In the genomic region with DNA sequence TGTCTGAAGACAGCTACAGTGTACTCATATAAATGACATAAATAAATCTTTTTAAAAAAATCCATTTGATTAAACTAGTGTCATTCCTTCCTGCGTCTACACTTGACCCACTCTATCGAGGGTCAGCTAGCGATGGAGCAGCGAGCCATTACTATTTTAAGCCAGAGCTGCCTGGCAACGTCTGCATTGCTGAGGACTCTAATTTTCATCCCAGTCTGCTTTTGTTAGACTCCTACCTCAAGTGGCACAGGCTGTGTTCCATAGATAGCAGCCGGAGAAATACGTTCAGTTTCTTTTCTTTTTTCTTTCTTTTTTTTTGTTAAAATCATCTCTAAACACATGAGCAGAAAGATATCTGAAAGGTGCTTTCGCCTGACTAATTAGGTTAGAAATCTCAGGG, we compare ENCODE assay signal across 20 mouse cellular contexts.
DNase-seq lines count a peak whose midpoint lies in the region; ATAC-seq lines count a peak whose summit lies in the region.
"Had no signal": no experiment of that assay in that cellular context is flagged by ENCODE, and none has a peak within 500 bp of the region (broad histone marks: within the 10 kb centered on the region; RNA-seq: fewer than 3 reads in every experiment).

No protein-coding gene starts in this region.

- intact Hi-C loops in heart, postnatal 14 days (cut with DNase I) = no loop called here

- H3K27ac ChIP-seq in heart, embryonic 10.5 days = peak overlapping the region; percentile 37; the same call in 1 of the 2 replicates
- peak overlapping the region; percentile 57 for H3K27ac ChIP-seq in heart, embryonic 12.5 days (ENCODE audit: poor library complexity, severe bottlenecking)
- peak overlapping the region; percentile 50; the same call in 1 of the 2 replicates for H3K27ac ChIP-seq in heart, embryonic 16.5 days (ENCODE audit: low read length)
- H3K27ac ChIP-seq: embryonic facial prominence, embryonic 12.5 days; forebrain, embryonic 15.5 days; hindbrain, embryonic 10.5 days; hindbrain, embryonic 15.5 days had no signal

- no peak for DNase-seq in heart, embryonic 10.5 days (ENCODE audit: low spot score)
- no peak for DNase-seq in heart, postnatal 14 days
- peak; percentile 39 for DNase-seq in brain, adult 2 months (ENCODE audit: low read depth, low spot score)
- no peak for DNase-seq in yolk sac, embryonic 10.5 days (ENCODE audit: low spot score)
- no peak for DNase-seq in spleen, postnatal 10 days (ENCODE audit: low spot score in 2 of 2)
- DNase-seq: adrenal gland, adult 8-10 months; adrenal gland, postnatal 36 days; cerebellum, adult 11-12 months; cerebellum, adult 9-10 months; cerebellum, postnatal 25 days; gastrocnemius, postnatal 14 days; kidney, adult 8-10 months had no signal

- H3K4me1 ChIP-seq in heart, embryonic 10.5 days = peaks cover 10% of the 10 kb centered on the region; the same call in 1 of the 2 replicates
- peaks cover 7% of the 10 kb centered on the region; the same call in 1 of the 2 replicates for H3K4me1 ChIP-seq in heart, embryonic 12.5 days (replicated peaks)
- H3K4me1 ChIP-seq in heart, embryonic 16.5 days (ENCODE audit: control insufficient read depth, insufficient read depth, low read length) = peaks cover 2% of the 10 kb centered on the region; the same call in 1 of the 2 replicates
- H3K4me1 ChIP-seq: forebrain, embryonic 15.5 days had no signal

- no peak overlapping the region for H3K4me3 ChIP-seq in heart, embryonic 10.5 days
- no peak overlapping the region for H3K4me3 ChIP-seq in heart, embryonic 12.5 days
- no peak overlapping the region for H3K4me3 ChIP-seq in heart, embryonic 16.5 days (ENCODE audit: low read length)
- H3K4me3 ChIP-seq: embryonic facial prominence, embryonic 12.5 days; forebrain, embryonic 15.5 days; hindbrain, embryonic 10.5 days; hindbrain, embryonic 15.5 days had no signal

- H3K9me3 ChIP-seq in heart, embryonic 10.5 days = no peaks in the 10 kb centered on the region
- no peaks in the 10 kb centered on the region for H3K9me3 ChIP-seq in heart, embryonic 12.5 days (replicated peaks)
- no peaks in the 10 kb centered on the region for H3K9me3 ChIP-seq in heart, embryonic 16.5 days (replicated peaks; ENCODE audit: control insufficient read depth, low read length)
- H3K9me3 ChIP-seq: embryonic facial prominence, embryonic 12.5 days; forebrain, embryonic 15.5 days; hindbrain, embryonic 10.5 days; hindbrain, embryonic 15.5 days had no signal

- no peaks in the 10 kb centered on the region for H3K36me3 ChIP-seq in heart, embryonic 10.5 days
- H3K36me3 ChIP-seq in heart, embryonic 12.5 days = no peaks in the 10 kb centered on the region
- H3K36me3 ChIP-seq in heart, embryonic 16.5 days (ENCODE audit: control insufficient read depth, insufficient read depth) = no peaks in the 10 kb centered on the region
- H3K36me3 ChIP-seq: embryonic facial prominence, embryonic 12.5 days; forebrain, embryonic 15.5 days; hindbrain, embryonic 10.5 days; hindbrain, embryonic 15.5 days had no signal

- no peak overlapping the region for H3K4me2 ChIP-seq in heart, embryonic 12.5 days
- no peak overlapping the region for H3K4me2 ChIP-seq in heart, embryonic 16.5 days (ENCODE audit: low read depth, low read length)
- H3K4me2 ChIP-seq: embryonic facial prominence, embryonic 12.5 days; forebrain, embryonic 15.5 days; hindbrain, embryonic 15.5 days had no signal

- no peak overlapping the region for H3K9ac ChIP-seq in heart, embryonic 12.5 days
- no peak overlapping the region for H3K9ac ChIP-seq in heart, embryonic 16.5 days (ENCODE audit: low read length)
- H3K9ac ChIP-seq: embryonic facial prominence, embryonic 12.5 days; forebrain, embryonic 15.5 days; hindbrain, embryonic 15.5 days had no signal

- no peaks in the 10 kb centered on the region for H3K27me3 ChIP-seq in heart, embryonic 10.5 days (ENCODE audit: insufficient read depth, poor library complexity, severe bottlenecking)
- no peaks in the 10 kb centered on the region for H3K27me3 ChIP-seq in heart, embryonic 12.5 days (replicated peaks)
- no peaks in the 10 kb centered on the region for H3K27me3 ChIP-seq in heart, embryonic 16.5 days (ENCODE audit: control insufficient read depth, insufficient read depth, low read length)
- H3K27me3 ChIP-seq: embryonic facial prominence, embryonic 12.5 days; forebrain, embryonic 15.5 days; hindbrain, embryonic 15.5 days had no signal

- 54% methylated on average over 8 of the region's 8 CpGs for WGBS in heart, embryonic 10.5 days
- 55% methylated on average over 8 of the region's 8 CpGs for WGBS in heart, embryonic 12.5 days
- WGBS in heart, embryonic 16.5 days = 51% methylated on average over 8 of the region's 8 CpGs

- no peak for ATAC-seq in heart, embryonic 12.5 days (ENCODE audit: insufficient number of reproducible peaks, low FRiP score)
- ATAC-seq in heart, embryonic 16.5 days (replicated peaks; ENCODE audit: extremely low read depth, insufficient read depth, low FRiP score) = peak; percentile 52; the same call in 1 of the 2 replicates
- ATAC-seq in activated CD4-positive, CD25-positive, alpha-beta regulatory T cell, adult 4 months = no peak
- ATAC-seq: forebrain, embryonic 15.5 days; intestine, postnatal 0 days had no signal
